Mouse (Mus musculus) urinary bladder, postnatal 10 days (tissue): Measurements from ENCODE around the gene Snx5.

Experiments
- DNase-seq: peaks from one replicate; pipeline ENCODE4 v3.0.0; 2022; ENCODE audit warnings: low spot score

The Snx5 gene

DNA sequence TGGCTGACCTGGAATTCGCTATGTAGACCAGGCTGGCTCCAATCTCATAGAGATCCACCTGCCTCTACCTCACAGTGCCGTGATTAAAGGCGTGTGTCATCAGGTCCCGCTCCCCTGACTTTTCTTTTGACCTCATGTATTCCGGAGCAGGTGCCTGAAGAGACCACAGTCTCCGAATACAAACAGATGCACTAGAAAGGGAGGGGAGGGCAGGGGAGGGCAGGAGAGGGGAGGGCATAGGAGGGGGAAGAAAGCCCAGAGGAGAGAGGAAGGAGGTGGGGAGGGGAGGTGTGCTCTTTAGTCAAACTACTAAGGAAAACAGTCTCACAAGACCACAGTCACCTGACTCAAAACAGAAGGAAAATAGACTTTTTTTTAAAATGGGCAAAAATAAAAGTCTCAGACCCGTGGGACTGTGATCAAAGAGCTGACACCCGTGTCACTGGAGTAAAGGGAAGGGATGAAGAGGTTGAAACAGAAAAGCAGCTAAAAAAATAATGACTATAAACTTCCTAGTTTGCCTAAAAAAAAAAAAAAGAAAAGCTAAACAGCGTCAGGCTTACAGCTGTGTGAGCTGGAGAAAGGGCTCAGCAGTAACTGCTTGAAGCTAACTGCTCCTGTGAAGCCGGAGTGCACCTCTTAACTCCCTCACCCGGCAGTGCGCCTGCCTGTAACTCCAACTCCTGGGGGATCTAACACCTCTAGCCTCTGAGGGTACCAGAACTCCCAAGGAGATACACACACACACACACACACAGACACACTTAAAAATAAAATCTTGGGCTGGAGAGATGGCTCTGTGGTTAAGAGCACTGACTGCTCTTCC lies 42.0 kb downstream of the Snx5 start:
- no peak for DNase-seq

DNA sequence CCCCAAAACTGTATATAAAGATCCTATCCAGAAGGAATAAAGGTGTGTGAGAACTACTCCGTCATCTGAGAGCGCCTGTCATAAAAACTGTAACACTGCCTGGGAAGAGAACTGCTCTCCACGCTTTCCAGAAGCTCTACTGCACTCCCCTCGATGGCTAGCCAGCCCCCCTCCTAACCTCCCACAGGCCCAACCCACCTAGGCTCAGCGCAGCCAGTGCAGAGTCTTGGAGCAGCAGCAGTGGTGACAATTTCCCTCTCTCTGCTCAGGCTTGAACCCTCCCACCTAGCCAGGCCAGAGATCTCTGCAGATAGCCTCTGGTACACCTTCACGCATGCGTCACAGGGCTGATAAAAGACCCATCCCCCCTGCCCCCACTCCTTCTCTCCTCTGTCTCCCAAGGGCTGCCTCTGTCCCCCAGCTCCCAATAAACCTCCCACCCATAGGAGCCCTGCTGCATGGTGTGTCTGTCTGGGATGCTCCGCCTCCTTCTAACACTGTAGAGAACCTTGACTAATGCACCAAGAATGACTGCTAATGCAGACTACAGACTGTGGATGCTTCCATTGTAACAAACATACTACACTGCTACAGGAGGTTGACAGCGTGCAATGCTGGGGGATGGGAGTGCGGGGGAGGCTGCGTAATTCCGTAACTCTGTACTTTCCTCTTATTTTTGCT lies 43.7 kb downstream of the Snx5 start:
- DNase-seq, result no peak

DNA sequence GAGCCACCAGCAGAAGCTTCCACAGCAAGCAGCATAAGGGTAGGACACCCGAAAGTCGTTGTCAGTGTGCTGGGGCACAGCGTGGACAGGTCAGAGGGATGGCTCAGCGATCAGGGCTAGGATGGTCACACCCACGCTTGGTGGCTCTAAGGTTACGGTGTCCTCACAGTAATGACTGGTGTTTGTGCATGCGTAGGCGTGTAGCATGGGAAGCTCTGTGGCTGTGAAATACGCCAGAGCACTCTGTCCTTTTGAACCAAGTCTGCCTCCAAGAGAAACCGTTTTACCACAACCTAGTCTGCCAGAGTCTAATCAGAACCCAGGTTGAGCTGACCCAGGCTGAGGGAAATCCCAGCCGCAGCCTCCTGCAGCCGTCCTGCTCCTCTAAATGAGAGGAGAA lies 46.4 kb downstream of the Snx5 start:
- DNase-seq, result no peak

DNA sequence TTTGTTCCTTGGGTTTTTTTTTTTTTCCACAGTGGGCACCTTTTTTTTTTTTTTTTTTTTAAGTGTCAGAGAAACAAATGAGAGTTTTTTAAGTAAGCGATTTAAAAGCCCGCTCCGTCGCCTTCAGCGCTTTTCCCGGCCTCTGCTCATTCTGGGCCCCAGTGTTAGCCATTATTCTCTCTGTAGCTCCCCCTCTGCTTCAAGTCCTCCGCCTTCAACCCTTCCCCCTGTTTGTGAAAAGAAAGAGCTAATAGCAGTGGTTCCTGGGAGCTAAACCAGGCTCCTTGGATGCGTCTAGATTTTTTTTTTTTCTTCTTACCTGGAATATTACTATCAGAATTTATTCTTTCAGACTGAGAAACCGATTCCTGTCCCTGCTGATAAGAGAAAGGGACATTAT lies 55.1 kb downstream of the Snx5 start:
- DNase-seq, result no peak

DNA sequence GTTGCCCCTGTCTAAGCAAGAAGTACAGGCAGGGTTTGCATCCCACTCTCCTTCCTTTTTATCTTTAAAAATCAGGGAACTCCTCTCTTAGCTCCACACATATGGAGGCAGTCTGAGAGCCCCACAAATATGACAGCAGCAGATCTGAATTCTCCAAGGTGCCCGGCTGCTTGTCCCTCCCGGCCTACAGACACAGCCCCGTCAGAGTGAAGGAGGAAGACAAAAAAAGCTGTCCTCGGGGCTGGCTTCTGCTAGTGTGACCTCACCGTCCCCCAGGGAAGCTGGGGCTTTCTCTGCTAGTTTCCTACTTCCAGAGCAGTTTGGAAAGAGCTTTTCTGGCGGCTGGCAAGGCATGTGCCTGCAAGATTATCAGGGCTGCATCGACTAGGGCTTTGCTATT lies 55.5 kb downstream of the Snx5 start:
- no peak for DNase-seq

DNA sequence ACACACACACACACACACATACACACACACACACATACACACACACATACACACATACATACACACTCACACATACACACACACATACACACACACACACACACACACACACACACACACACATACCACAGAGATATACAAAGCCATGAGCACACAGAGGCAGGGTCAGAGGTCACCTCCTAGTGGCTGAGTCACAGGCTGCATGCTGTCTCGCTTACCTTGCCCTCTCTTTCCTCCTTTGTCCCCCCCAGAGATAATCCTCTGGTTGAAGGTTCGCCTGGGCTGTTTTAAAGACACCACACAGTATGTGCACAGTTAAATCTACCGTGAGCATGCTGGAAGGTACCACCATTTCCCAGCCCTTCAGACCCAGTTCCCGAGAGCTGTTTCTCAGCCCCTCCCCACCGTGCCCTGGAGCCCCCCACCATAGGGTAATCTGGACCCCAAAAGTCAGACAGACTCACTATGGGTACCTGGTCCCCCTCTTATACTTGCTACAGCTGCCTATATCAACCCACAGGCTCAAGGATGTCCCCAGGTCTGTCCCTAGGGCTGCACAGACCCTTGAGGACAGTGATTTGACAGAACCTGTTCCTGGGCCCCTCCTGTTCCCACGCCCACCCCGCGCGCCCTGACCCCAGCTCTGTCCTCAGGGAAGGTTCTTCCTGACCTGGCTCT lies 56.1 kb downstream of the Snx5 start:
- no peak for DNase-seq

DNA sequence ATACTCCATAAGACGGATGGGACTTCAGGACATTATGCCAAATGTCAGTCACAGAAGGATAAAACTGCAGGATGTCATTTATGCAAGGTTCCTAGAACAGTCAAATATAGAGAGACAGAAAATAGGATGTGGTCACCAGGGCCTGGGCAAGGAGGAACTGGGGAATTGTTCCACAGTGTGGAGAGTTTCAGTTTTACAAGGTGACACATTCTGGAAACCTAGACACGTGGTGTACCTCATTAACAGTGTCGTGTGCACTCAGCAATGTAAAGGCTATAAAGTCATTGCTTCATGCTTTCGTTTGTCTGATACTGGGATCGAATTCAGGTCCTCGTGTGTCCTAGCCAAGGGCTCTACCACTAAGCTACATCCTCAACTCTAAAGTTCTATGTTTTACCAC lies 56.9 kb downstream of the Snx5 start:
- DNase-seq, result no peak

DNA sequence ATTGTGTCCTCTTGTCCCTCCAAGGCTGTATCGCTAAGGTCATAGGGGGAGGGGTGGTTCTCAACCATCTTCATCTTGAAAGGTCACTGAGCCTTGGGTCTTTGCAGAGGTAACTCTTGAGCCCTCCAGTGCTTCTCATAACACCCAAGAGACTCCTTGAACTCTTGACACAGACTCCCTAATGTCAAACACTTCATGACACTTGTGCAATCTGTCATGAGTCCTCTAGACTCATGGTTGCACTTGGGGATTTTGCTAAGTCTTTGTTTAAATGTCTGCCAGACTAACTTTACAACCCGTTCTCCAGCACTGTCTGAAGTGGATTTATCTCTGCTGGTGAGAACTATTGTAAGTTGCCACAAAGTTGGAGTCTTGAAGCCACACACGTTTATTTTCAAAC lies 61.3 kb downstream of the Snx5 start:
- DNase-seq, result no peak

DNA sequence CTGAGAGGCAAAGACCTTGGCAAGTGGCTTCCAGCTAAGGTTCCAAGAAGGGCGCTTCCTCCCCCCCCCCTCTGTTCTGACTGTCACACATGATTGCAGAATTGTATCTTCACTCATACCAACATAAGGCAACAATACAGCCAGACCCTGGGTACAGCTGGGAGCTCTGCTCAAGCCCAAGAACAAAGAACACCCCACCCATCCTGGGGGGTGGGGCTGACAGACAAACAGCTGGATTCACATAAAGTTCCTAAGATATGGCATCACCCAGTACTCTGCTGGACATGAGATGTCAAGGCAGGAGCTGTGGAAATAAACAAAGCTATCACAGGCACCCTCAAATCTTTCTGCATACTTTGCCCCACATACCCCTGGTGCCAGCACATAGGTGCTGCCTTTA lies 63.3 kb downstream of the Snx5 start:
- DNase-seq, result no peak

DNA sequence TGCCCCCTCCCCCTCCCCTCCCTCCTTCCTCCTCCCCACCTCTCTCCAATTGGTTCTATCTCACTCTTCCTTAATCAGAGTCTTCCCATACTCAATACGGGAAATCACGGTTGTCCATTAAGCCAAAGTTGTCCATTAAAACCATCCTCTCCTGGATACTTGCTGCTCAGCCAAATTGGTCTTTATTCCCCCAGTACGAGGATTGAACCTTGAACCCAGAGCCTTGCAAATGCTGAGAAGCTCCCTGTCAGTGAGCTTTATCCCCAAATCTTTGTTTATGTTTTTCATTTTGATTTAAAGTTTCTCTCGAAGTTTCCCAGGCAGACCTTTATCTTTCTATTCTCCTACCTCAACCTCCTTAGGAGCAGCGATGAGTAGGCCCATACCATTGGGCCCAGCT lies 67.7 kb downstream of the Snx5 start:
- DNase-seq, result no peak

DNA sequence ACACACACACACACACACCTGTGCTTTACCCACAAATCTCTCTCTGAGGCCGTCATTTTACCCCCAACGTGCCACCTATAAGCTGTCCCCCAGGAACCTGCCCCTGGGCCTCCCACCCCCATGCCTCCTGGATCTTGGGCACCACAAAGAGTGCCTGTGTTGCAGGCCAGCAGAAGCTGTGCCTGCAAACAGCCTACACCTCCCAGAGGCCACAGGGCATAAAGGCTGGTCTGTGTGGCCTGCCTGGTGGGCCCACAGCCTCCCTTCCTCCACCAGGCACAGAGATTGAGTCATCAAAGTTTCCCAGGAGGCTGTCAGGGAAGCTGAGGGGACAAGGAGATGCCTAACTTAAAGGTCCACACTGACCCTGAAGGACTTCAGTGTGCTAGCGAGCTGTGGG lies 68.1 kb downstream of the Snx5 start:
- DNase-seq, result no peak

DNA sequence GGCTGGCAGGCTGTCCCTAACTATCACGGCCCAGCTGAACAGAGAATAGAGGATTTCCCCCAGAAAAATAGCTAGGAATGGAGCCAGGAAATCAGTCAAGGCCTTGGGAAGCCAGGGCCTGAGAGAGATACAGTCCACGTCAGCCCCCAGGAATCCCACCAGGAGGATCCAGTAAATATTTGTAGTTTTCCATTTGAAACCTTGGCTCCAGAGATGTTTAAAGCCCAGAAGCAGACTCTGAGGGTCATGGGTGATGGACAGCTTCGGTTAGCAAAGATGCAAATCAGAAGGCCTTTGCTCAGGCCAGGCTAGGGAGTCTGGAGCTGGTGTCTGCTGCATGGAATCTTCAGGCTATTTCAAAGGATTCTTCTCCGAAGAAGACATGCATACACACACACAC lies 68.6 kb downstream of the Snx5 start:
- DNase-seq, result no peak
